23 mouse cellular contexts compared by ENCODE assay signal in the genomic region with DNA sequence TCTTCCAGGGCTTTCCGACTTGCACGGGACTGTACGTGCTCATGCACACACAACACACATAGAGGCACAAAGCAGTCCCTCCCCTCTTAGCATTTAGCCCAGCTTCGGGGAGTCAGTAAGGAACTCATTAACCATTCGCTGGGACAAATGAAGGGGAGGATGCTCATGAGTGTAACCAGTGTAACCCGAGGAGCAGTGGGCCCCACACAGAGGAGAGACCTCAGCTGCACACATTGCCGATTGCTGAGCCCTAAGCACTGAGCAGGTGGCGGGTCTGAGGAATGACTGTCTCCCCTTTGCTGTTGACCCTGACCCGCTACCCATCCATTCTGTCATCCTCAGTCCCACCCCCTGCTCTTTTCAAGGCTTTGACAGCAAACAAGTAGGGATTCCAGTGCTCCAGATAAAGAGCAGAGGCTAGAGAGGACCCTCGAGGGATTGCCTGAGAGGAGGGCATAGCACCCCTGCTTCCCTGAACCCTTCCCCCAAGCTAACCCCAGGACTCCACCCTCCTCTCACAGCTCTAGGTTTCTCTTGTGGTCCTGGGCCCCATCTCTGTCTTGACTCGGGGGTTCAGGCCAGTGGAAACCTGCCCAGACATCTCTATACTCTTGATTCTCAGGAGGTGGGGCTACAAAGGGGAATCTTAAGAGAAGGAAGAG. TPM values are rescaled to one million over a fixed set of nuclear protein-coding genes. Genes with fewer than 3 reads are reported as not detected.
DNase-seq lines count a peak whose midpoint lies in the region; ATAC-seq lines count a peak whose summit lies in the region.
"Had no signal": no experiment of that assay in that cellular context is flagged by ENCODE, and none has a peak within 500 bp of the region (broad histone marks: within the 10 kb centered on the region; RNA-seq: fewer than 3 reads in every experiment).

No protein-coding gene starts in this region.

- H3K4me1 ChIP-seq in neural tube, embryonic 11.5 days (ENCODE audit: control insufficient read depth, insufficient read depth, low read length), result peaks cover 4% of the 10 kb centered on the region; the same call in 1 of the 2 replicates
- H3K4me1 ChIP-seq: heart, embryonic 13.5 days had no signal

- peak; percentile 67 for DNase-seq in heart, adult 11 months
- DNase-seq in heart, postnatal 10 days, result no peak
- peak; percentile 31 to 40 for DNase-seq in kidney, postnatal 4 days
- DNase-seq in kidney, adult 11 months, result no peak
- DNase-seq in embryo, embryonic 11 days, result peak; percentile 68
- peak; percentile 67 for DNase-seq in neural tube, embryonic 11.5 days (ENCODE audit: low spot score)
- DNase-seq in gastrocnemius, adult 8-10 months (ENCODE audit: low spot score in 2 of 2), result no peak
- DNase-seq: adrenal gland, postnatal 36 days; B cell, adult 2 months; cerebellum, postnatal 25 days; kidney, postnatal 10 days; lung, embryonic 14.5 days; thymus, adult 2 months had no signal

- no peaks in the 10 kb centered on the region for H3K36me3 ChIP-seq in neural tube, embryonic 11.5 days (ENCODE audit: control insufficient read depth, insufficient read depth, low read length)
- H3K36me3 ChIP-seq: heart, embryonic 13.5 days; hindbrain, embryonic 13.5 days had no signal

- WGBS in neural tube, embryonic 11.5 days, result 8% methylated on average over 11 of the region's 11 CpGs

- no peak overlapping the region for H3K27ac ChIP-seq in neural tube, embryonic 11.5 days (ENCODE audit: low read depth, low read length)
- H3K27ac ChIP-seq: heart, embryonic 13.5 days; hindbrain, embryonic 13.5 days had no signal

- intact Hi-C loops in heart, postnatal 10 days (cut with DNase I), result no loop called here

- peak; percentile 64; the same call in 1 of the 2 replicates for ATAC-seq in neural tube, embryonic 11.5 days (ENCODE audit: insufficient read depth, low FRiP score, low TSS enrichment)
- ATAC-seq in megakaryocyte, adult 5-6 weeks (ENCODE audit: poor library complexity, severe bottlenecking), result no peak
- ATAC-seq: Patski had no signal

- H3K27me3 ChIP-seq in neural tube, embryonic 11.5 days (ENCODE audit: control insufficient read depth, insufficient read depth, low read length), result peaks cover 88% of the 10 kb centered on the region

- H3K9me3 ChIP-seq in neural tube, embryonic 11.5 days (ENCODE audit: control insufficient read depth, low read length), result no peaks in the 10 kb centered on the region
- H3K9me3 ChIP-seq: heart, embryonic 13.5 days; hindbrain, embryonic 13.5 days had no signal

- H3K4me3 ChIP-seq in neural tube, embryonic 11.5 days (ENCODE audit: low read depth, low read length), result no peak overlapping the region
- H3K4me3 ChIP-seq: heart, embryonic 13.5 days; hindbrain, embryonic 13.5 days had no signal

- H3K4me2 ChIP-seq in neural tube, embryonic 11.5 days (ENCODE audit: low read depth), result no peak overlapping the region
- H3K4me2 ChIP-seq: heart, embryonic 13.5 days; hindbrain, embryonic 13.5 days; liver, embryonic 11.5 days; lung, embryonic 14.5 days had no signal

- no peak overlapping the region for H3K9ac ChIP-seq in neural tube, embryonic 11.5 days (ENCODE audit: low read length)
- H3K9ac ChIP-seq: heart, embryonic 13.5 days; hindbrain, embryonic 13.5 days; lung, embryonic 14.5 days had no signal

RNA-seq across cellular contexts. Expression of a gene that starts 0.8 kb away (rescaled TPM):
- not detected for total RNA-seq in heart, postnatal 10 days (2021)
- 10.6 and 13.9 TPM in 2 replicates for polyA plus RNA-seq in neural tube, embryonic 11.5 days (2014; fragmentation: Nextera tagmentation; extraction: Ambion mirVana)
- not detected for total RNA-seq in gastrocnemius, adult 8-10 months (2022)
- total RNA-seq in megakaryocyte, adult 5-6 weeks (2015), result not detected in 2 replicates
- not detected in 2 replicates for total RNA-seq in megakaryocyte, adult 5-6 weeks (2017)
- total RNA-seq: adrenal gland, postnatal 36 days; gastrocnemius, postnatal 4 days; layer of hippocampus, postnatal 14 days; left cerebral cortex, postnatal 14 days had no signal
- polyA plus RNA-seq: frontal cortex, adult 2 months; heart, embryonic 13.5 days; liver, embryonic 11.5 days; Patski; small intestine, adult 2 months had no signal

Comparison
In these comparisons a context has a peak if more than half of its experiments do, and no peak if none do; other contexts are left out.
1. DNase-seq: peak in heart, adult 11 months (single experiment), kidney, postnatal 4 days (2 of 2), embryo, embryonic 11 days (single experiment) and neural tube, embryonic 11.5 days (single experiment); none in heart, postnatal 10 days (0 of 2), kidney, adult 11 months (single experiment) and gastrocnemius, adult 8-10 months (0 of 2).